Mouse (Mus musculus) left cerebral cortex, adult 8-10 months (tissue): ENCODE measurements at regions not wholly inside any gene's neighbourhood (a gene's known extent, or its start where the extent isn't known, plus 50 kb on each side); places are given as distances from the start of the nearest gene placed in this dataset.
"Not testable (repeated sequence)": the region's sequence is repeated elsewhere in the genome, so short reads cannot be mapped to it uniquely, and the experiment has no call there.

Experiments used
- DNase-seq, 2 experiments: peaks; one replicate each; pipeline ENCODE4 v3.0.0; 2022; ENCODE audit warnings: low spot score in 2 of 2

DNA sequence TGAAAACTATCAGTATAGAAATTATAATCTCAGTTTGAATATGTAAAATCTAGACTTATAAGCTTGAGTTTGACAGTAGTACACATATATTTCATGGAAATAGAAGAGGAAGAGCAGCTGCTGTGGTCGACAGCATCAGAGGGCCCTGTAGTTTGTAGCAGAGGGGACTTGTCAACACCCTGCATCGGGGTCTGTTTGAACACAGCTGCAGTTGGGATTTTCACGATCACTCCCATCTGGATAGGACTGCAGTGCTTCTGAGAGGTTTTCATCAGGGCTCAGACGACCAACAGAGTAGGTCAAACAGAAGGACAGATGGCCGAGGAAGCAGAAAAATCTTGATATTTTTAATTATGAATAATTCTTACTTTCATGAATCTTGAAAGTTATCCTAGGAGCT is 523.8 kb downstream of the Tpm3-rs7 start:
- no peak for DNase-seq

DNA sequence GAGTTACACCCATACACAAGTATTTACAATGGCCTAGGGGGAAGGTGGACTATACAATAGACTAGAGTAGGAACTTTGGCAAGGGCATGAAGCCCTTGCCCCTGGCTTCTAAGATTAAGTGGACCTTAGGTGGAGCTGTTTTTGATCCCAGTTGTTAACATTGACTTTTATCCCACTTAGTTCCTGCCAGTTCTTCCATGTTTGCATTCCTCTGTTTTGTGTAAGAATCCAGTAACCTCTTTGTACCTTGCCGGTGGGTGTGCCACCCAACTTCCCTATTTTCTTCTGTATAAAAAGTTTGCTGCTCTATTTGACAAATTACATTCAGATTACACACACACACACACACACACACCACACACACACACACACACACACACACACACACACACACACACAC is 533.4 kb downstream of the Tpm3-rs7 start:
- not testable (repeated sequence) for DNase-seq

DNA sequence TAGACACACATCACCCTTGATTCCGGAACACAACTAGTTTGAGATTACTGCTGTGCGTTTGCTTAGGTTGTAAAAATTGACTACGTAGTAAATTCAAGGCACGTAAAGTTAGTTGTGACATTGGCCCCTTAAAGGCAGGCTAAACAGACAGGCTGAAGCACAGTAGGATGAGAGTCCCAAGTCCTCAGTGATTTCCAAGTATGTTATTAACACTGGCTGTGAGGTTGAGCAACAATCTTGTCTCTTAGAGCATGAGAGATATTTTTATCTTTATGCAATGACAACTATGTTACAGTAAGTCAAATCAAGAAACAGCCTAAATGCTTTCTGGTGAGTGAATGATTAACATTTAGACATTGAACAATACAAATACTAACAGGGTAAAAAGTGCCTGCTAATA is 538.6 kb downstream of the Tpm3-rs7 start:
- DNase-seq, result no peak

DNA sequence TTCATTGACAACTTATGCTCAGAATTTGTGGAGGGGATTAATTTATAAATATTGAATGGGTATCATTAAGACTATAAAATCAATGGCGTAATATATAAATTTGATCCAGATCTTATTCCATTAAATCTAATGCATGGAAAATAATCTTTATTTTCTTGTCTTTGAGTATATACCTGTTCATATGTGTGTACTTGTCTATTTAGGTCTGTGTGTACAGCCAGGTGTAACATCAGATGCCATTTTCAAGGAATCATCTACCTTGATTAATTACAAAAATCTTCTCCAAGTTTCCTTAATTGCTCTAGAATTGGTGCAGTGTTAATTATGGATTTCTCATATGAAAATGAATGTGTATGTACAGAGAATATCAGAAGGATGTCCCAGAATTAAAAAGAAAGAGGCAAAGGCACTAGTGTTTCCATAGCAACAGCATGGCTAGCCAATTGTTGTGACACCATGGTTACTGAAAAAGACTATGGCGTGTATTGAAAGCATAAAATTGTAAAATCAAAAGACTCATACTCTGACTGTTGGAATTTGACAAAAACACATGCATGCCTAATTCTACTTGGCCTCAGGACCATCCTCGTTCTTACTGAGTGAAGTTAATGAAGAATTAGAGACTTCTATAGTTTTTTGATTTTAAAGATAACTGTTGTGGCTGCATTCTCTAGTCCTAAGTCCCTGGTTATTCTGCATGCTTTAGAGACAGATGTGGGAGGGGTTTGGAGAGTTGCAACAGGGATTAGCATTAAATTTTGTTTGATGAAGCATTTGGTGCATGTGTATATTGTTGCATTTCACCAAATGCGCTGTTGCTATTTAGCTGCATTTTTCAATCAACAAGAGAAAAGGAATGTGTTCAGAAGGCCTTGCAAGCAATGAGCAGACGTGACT is 553.0 kb downstream of the Tpm3-rs7 start:
- DNase-seq, result peak in 1 of 2 experiments; percentile 11

DNA sequence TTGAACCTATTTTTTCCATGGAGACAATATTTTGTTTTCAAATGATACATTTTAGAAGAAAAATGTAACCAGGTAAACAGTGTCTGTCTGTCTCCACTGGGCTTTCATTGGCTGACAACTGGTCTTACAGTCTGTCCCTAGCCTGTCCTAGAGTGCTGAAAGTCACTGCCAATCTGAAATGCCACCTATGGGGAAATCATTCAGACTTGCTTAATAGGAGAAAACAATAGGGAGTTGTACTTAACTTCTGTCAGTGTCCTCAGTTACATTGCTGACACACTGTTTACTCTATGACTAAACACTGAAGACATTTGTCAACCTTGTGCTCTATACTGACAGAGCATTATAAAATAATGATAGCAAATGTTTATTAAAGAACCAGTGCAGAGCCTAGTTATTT is 569.2 kb downstream of the Tpm3-rs7 start:
- no peak for DNase-seq

DNA sequence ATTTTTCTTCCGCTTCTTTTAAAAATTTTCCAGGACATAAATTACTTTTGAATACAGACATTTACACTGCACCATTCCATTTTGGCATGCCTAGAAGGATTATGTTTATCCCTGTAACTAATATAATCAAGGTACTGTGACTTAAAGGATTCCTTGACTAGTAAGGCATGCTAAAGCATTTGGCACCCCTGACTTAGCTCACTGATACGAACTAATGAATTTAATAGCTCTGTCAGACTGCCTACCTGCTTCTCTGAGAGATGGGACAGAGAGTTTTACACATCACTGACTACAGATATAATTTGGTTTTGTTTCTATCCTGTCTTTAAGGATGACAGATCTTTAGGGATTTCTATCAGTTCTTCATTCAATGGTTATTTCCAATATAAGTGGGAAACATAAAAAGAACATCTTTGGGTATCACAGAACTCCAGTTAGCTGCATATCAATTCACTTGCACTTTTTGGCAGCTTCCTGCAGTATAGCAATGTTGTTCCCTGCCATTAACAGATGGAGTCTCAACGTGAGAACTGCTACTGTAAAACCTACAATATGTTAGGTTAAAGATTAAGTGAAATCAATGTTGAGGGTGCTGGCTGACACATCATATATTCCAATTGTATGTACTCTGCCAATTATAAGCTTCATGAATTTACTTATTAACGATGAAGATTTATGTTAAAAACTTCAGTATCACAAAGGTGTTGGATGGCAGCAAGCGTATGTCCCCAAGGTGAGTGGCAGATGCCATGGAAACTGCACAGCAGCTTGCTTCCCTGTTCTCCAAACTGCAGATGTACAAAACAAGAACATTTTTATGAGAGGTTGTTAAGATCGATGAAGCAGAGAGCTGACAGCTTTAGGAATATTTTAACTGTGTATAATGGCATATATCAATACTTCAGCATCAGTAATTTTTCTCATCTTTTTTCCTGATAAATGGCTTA is 572.8 kb downstream of the Tpm3-rs7 start:
- no peak for DNase-seq

DNA sequence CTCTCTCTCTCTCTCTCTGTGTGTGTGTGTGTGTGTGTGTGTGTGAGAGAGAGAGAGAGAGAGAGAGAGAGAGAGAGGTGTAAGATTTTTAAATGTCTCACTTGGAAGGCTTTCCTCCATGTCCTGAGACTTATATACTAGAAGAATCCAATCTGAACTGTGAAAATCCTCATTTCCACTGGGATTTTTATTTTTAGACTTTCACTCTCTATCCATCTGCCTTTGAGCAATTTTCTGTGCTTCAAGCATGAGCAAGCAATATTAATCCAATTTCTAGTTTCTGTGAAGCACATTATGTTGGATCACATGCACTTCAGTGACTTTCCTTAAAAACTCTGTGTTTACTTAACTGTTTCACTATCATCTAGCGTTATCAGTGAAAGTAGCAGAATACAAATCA is 616.4 kb downstream of the Tpm3-rs7 start:
- DNase-seq, result no peak

DNA sequence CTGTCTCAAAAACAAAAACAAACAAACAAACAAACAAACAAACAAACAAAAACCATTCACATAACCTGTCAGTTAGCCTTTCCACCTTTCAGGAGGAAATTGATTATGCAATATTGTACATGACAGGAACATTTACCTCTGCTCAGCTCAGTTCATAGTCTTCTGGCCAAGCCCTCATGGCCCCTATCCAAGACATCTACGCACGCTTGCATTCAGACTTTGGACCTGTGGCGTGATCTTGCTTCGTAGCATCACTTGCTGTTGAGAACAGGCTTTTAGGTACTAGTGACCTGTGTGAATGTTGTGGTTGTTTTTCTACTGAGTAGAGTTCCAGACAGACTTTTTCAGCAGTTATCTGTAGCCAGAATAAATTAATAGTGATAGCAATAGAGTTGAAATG is 619.4 kb downstream of the Tpm3-rs7 start:
- DNase-seq, result no peak
